ENCODE assay signal across 9 mouse cellular contexts in the genomic region with DNA sequence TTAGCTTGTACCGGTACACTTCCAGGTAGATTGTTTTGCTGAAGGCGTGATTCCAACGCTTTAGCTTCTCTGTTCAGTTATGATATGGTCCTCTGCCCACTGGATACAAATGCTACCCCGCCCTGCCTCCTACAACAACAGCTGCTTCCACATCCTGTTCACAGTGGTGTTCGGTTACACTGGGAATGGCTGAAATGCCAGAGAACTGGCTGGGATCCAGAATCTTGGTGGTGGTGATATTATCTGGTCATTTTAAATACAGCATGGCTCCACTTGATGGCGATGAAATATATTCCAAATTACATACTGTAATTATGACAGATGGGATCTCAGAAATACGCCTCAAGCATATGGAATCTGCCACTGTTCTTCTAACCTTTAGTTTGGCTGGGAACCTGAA. TPM values are rescaled to one million over a fixed set of nuclear protein-coding genes. Genes with fewer than 3 reads are reported as not detected.
A peak's percentile ranks its signal among the peaks of the same experiment; 100 is the strongest.
DNase-seq lines count a peak whose midpoint lies in the region; ATAC-seq and TF ChIP-seq lines count a peak whose summit lies in the region.
"Had no signal": no experiment of that assay in that cellular context is flagged by ENCODE, and none has a peak within 500 bp of the region (broad histone marks: within the 10 kb centered on the region; RNA-seq: fewer than 3 reads in every experiment).

No protein-coding gene starts in this region.

- H3K4me1 ChIP-seq in hindbrain, postnatal 0 days (ENCODE audit: insufficient read depth, low read length): no peaks in the 10 kb centered on the region

- H3K4me2 ChIP-seq in hindbrain, postnatal 0 days (ENCODE audit: low read depth, low read length): no peak overlapping the region

- TF ChIP-seq CTCF in hindbrain, postnatal 0 days (IDR thresholded peaks at IDR 0.05; ENCODE audit: low read depth): no peak

- no peaks in the 10 kb centered on the region for H3K36me3 ChIP-seq in hindbrain, postnatal 0 days (ENCODE audit: insufficient read depth, low read length)

- intact Hi-C loops in left cerebral cortex, postnatal 10 days (cut with DNase I): no loop called here

- no peaks in the 10 kb centered on the region for H3K27me3 ChIP-seq in hindbrain, postnatal 0 days (ENCODE audit: insufficient read depth, low read length)

- H3K9ac ChIP-seq in hindbrain, postnatal 0 days (replicated peaks; ENCODE audit: low read length): no peak overlapping the region

- H3K4me3 ChIP-seq in hindbrain, postnatal 0 days (ENCODE audit: low read length): no peak overlapping the region
- H3K4me3 ChIP-seq: erythroblast, embryonic 14.5 days had no signal

- no peak overlapping the region for H3K27ac ChIP-seq in hindbrain, postnatal 0 days

- DNase-seq in frontal cortex, adult 2 months (ENCODE audit: extremely low spot score in 1 of 2, low spot score in 1 of 2): peak; percentile 6 to 42
- peak; percentile 63 for DNase-seq in adrenal gland, postnatal 10 days
- DNase-seq in forelimb bud, embryonic 11.5 days (ENCODE audit: low read depth, low spot score): peak; percentile 35
- peak; percentile 78 for DNase-seq in hindbrain, postnatal 0 days (ENCODE audit: low spot score)
- peak; percentile 2 to 57 for DNase-seq in left cerebral cortex, postnatal 10 days (ENCODE audit: extremely low spot score in 1 of 2, low spot score in 2 of 2)
- peak; percentile 1 for DNase-seq in right cerebral cortex, adult 18-20 months
- DNase-seq in B cell, adult 2 months: no peak

- 49% methylated on average over 7 of the region's 7 CpGs for whole genome bisulfite sequencing in hindbrain, postnatal 0 days

- ATAC-seq in frontal cortex, adult (ENCODE audit: low TSS enrichment): no peak
- ATAC-seq in hindbrain, postnatal 0 days: peak; percentile 71

- no peaks in the 10 kb centered on the region for H3K9me3 ChIP-seq in hindbrain, postnatal 0 days (ENCODE audit: low read length)

RNA-seq across cellular contexts. Expression of a gene that starts 42.1 kb away (rescaled TPM):
- polyA plus RNA-seq in frontal cortex, adult 2 months (2012; rRNA removed): 20.1 and 21.3 TPM in 2 replicates
- total RNA-seq in adrenal gland, postnatal 10 days (2021): 100 to 1,000 TPM; 187 to 219 TPM
- 24.8 and 36.7 TPM in 2 replicates for total RNA-seq in hindbrain, postnatal 0 days (2014; rRNA removed)
- polyA plus RNA-seq in hindbrain, postnatal 0 days (2015; fragmentation: Nextera tagmentation; extraction: Ambion mirVana): 62.5 and 65.6 TPM in 2 replicates
- 10 to 100 TPM; 19.3 to 23.4 TPM for total RNA-seq in left cerebral cortex, postnatal 10 days (2021)
- polyA plus RNA-seq: erythroblast, embryonic 14.5 days had no signal

RNA-seq across cellular contexts. Expression of a gene that starts 54.9 kb away (rescaled TPM):
- polyA plus RNA-seq in frontal cortex, adult 2 months (2012; rRNA removed): 15.1 and 20.0 TPM in 2 replicates
- total RNA-seq in adrenal gland, postnatal 10 days (2021): 10 to 100 TPM; 26.1 to 27.6 TPM
- total RNA-seq in hindbrain, postnatal 0 days (2014; rRNA removed): 9.4 and 13.3 TPM in 2 replicates
- 38.7 and 39.9 TPM in 2 replicates for polyA plus RNA-seq in hindbrain, postnatal 0 days (2015; fragmentation: Nextera tagmentation; extraction: Ambion mirVana)
- 10 to 100 TPM; 21.6 to 23.2 TPM for total RNA-seq in left cerebral cortex, postnatal 10 days (2021)

Comparison
In these comparisons a context has a peak if more than half of its experiments do, and no peak if none do; other contexts are left out.
1. DNase-seq: peak in frontal cortex, adult 2 months (2 of 2), adrenal gland, postnatal 10 days (single experiment), forelimb bud, embryonic 11.5 days (single experiment), hindbrain, postnatal 0 days (single experiment), left cerebral cortex, postnatal 10 days (2 of 2) and right cerebral cortex, adult 18-20 months (single experiment); none in B cell, adult 2 months (0 of 2).